Mouse (Mus musculus) ES-Bruce4 (cell line): ENCODE measurements around the gene Pou6f2.

Experiments used
- CTCF ChIP-seq: IDR thresholded peaks from one replicate; pipeline ENCODE4 v1.8.1; 2011; ENCODE audit warnings: low read depth, low read length
- EP300 ChIP-seq: IDR thresholded peaks from 2 replicates; pipeline ENCODE4 v1.6.1; 2011; ENCODE audit warnings: low read depth, low read length; ENCODE audit not compliant: insufficient read depth
- POLR2A ChIP-seq: IDR thresholded peaks from one replicate; pipeline ENCODE4 v1.8.1; 2011; ENCODE audit warnings: low read length; ENCODE audit not compliant: insufficient read depth

GRCm38 (mm10) chr13:18299966-18300365 lies 97.5 kb downstream of the Pou6f2 start:
- TF ChIP-seq CTCF (no peak), POLR2A (no peak), EP300 (no peak)
